Mouse (Mus musculus) bone marrow macrophage, adult 2 months (primary cell): Measurements from ENCODE around the gene Tmco4.

Source experiments
- CTCF ChIP-seq: IDR thresholded peaks from 2 replicates; pipeline ENCODE4 v1.5.1; 2012; ENCODE audit warnings: low read depth, mild to moderate bottlenecking, low read length, moderate library complexity
- POLR2A ChIP-seq: IDR thresholded peaks from 2 replicates; pipeline ENCODE4 v1.6.1; 2012; ENCODE audit warnings: mild to moderate bottlenecking, low read depth, low read length, borderline replicate concordance

GRCm38 (mm10) chr4:139086037-139086436, 113.3 kb downstream of the Tmco4 start:
- TF ChIP-seq POLR2A (no peak), CTCF (peak; percentile 50)
